Mouse (Mus musculus): Measurements from ENCODE around the gene Cntnap2.
"Not testable (repeated sequence)": the region's sequence is repeated elsewhere in the genome, so short reads cannot be mapped to it uniquely, and the experiment has no call there.

The Cntnap2 gene

DNA sequence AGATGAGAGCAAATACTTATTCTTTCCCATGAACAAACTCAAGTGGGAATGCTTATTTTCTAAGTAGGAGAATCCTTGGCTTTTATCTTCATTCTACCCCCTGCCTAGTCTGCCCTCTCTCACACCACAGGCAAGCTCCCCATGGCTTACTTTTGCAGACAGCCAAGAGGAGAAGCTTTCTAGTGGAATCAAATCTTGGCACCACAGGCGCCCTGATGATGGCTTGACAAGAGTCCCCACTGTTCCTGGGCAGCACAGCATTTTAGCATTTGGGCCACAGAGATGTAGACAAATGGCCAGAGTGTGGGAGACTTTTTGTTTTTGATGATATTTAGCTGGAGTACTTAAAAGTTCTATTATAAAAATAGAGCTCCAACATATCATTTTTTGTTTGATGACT is 1204.0 kb downstream of the Cntnap2 start:
- no peak for DNase-seq (ENCODE audit: low read depth, low spot score)

DNA sequence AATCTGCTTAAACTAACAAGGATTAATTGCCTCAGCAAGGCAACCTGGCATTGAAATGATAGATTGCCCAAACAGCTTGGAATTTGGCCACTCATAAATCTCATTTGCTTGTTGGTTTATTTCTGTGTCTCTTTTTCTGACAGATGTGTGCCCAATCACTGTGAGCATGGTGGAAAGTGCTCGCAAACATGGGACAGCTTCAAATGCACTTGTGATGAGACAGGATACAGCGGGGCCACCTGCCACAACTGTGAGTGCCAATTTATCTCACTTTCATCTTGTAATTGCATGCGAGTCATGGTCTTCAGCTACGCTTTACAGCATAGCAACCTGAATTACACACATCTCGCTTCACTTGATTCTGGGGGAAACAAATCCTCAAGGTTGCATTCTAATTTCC is 1287.8 kb downstream of the Cntnap2 start:
- no peak for DNase-seq (ENCODE audit: low read depth, low spot score)

- no peak for DNase-seq (ENCODE audit: low read depth, low spot score)
These were observed 1301.9 kb downstream of the Cntnap2 start for GRCm38 (mm10) chr6:46361091-46361490.

DNA sequence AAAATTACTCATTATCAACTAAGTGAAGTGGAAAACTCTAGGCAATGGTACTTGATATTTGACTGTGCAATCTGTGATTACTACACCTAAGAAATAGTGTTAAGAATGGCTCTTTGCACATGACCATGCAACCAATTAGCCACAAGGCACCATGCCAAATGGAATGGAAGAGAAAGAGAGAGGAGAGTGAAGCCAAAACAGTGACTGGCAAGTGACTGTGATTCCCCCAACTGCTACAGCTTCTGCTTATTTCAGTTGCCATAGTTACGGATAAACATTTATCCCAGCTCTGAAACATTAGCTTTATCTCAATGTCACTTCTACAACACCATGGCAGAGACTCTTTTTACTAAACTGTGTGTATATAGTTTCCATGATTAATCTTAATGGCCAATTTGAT is 1303.0 kb downstream of the Cntnap2 start:
- no peak for DNase-seq (ENCODE audit: low read depth, low spot score)

- no peak for DNase-seq (ENCODE audit: low read depth, low spot score)
These were observed 1339.8 kb downstream of the Cntnap2 start for GRCm38 (mm10) chr6:46398725-46399589.

DNA sequence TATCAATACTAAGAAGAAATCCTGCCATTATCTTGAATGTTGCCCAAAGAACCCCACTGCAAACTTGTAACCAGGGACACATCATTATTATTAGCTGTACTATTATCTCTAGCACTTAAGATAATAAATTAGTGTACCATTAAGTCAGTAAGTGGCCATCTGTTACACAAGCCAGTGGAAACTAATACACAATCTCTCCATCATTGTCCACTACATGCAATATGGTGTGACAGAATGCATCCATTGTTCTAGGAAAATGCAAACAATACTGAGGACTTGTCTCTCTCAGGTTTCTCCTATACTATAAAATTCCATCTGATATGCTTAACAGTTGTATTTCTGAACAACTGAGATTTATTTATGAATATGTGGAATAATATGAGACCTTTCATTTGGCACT is 1355.0 kb downstream of the Cntnap2 start:
- no peak for DNase-seq (ENCODE audit: low read depth, low spot score)

GRCm38 (mm10) chr6:46414562-46414961 is 1355.4 kb downstream of the Cntnap2 start:
- no peak for DNase-seq (ENCODE audit: low read depth, low spot score)

DNA sequence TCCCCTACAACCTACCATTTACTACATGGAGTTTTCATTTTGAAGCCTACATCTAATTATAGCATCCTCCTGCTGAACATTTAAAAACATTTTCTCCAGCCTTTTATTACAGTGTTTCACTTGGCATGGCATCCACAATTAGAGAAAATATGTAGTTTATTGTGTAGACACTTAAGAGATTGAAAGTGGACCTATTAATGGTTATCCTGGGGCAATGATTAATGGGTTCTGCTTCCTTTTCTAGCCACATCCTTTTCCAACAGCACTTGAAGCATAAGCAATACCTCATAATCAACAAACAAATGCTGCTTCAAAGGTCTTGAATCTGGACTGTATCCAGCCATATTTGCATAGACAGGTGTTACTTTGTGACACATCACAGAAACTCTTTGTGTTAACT is 1360.7 kb downstream of the Cntnap2 start:
- no peak for DNase-seq (ENCODE audit: low read depth, low spot score)

- DNase-seq (ENCODE audit: low read depth, low spot score), result no peak
These were observed 1361.2 kb downstream of the Cntnap2 start for GRCm38 (mm10) chr6:46420349-46420748.

- no peak for DNase-seq (ENCODE audit: low read depth, low spot score)
These were observed 1369.1 kb downstream of the Cntnap2 start for GRCm38 (mm10) chr6:46428231-46428630.

- DNase-seq (ENCODE audit: low read depth, low spot score), result no peak
These were observed 1391.9 kb downstream of the Cntnap2 start for GRCm38 (mm10) chr6:46450917-46451638.

- DNase-seq (ENCODE audit: low read depth, low spot score), result no peak
These were observed 1413.5 kb downstream of the Cntnap2 start for GRCm38 (mm10) chr6:46472683-46473082.

DNA sequence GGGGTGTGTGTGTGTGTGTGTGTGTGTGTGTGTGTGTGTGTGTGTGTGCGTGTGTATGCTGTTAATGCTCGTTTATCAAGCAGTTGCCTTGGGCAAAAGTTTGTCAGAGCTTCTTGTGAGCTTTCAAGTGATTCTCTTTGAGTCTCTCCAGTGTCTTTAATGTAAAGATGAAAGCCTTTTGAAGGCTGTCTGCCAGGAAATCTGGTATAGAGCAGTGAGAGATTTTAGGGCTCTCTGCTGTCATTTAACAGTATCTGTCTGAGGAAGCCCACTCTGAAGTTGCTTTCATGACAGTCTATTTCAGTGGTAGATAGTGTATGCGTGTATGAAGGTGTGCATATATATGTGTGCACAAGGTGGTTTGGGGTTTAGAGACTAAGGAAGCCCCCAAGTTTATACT is 1425.2 kb downstream of the Cntnap2 start:
- no peak for DNase-seq (ENCODE audit: low read depth, low spot score)

DNA sequence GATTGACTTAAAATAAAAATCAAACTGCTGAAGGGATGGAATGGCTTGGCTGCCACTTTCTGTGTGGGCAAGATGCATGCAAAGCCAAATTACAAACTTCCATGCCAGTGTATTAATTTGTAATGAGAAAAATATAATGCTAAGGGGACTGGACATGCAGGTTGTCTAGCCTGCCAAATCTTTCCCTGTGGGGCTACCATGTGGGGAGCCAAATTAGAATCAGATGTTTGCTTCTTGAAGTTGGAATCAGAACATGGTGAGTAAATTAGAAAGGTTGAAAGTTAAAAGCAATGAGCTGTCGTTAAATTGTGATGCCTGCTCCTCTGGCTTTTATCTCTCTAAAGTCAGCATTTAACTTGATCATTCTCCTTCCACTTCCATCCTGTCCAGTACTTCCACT is 1443.6 kb downstream of the Cntnap2 start:
- DNase-seq (ENCODE audit: low read depth, low spot score), result no peak

DNA sequence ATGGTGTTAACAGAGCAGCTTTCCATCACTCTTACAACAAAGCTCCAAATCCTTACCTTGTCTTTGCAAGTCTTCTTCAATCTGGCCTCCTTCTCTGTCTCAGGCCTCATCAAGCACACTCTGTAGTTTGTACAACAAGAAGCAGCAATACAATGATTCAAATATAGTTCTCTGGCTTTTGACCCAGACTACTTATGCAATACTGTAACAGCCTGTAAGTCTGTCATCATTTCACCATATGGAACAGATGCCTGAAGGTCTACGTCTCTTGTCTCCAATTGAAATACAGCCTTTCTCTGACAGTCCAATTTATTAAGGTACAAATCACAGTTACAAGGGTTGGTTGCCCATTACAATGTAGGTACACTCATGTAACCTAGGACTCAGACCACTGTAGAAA is 1453.7 kb downstream of the Cntnap2 start:
- no peak for DNase-seq (ENCODE audit: low read depth, low spot score)

- DNase-seq (ENCODE audit: low read depth, low spot score), result not testable (repeated sequence)
These were observed 1478.4 kb downstream of the Cntnap2 start for GRCm38 (mm10) chr6:46537586-46537985.

DNA sequence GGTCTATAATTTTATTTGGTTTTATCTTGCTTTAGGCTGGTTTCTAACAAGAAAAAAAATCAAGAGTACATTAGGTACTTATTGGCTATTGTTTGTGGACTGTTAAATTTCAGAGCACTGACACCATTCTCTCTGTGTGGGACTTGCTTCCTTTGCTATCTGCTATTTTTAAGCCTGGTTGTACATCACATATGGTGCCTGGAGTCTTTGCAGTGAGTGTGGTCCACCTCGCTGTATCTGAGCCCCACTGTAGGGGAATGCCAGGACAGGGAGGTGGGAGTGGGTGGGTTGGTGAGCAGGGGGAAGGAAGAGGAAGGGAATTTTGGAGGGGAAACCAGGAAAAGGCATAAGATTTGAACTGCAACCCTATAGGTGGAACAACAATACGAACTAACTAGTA is 1504.3 kb downstream of the Cntnap2 start:
- no peak for DNase-seq (ENCODE audit: low read depth, low spot score)

DNA sequence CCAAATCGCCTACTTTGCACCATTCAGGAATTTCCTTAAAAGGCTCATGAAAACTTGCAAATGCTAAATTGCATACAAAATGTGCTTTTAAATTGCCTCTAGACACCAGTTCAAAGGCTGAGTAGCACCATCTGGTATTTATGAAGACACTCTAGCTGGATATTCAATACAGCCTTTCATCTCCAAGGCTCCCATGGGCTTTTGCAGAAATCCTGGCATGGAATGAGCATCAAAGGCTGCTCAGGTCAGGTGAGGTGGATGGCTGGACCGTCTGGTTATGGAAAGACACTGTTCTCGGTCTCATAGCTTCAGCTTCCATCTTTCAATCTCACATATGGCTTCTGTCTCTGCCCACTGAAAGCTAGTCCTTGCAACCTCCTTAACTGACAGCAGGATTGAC is 1515.9 kb downstream of the Cntnap2 start:
- DNase-seq (ENCODE audit: low read depth, low spot score), result no peak

DNA sequence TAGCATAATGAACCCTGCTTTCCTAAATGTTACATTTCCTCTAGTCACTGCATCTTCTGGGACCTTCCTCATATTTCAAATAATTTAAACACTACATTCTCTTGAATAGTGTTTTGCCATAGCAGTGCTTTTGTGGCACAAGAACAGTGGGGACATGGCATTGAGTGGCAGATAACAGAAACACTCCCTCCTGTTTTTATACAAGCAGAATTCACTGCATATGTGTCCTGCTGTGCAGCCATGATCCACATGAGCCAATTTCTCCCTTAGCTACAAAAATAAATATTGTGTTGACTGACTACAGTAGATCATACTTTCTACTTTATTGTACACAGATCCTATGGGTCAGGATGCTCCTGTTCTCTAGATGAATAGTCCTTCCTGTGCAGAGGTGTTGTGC is 1553.2 kb downstream of the Cntnap2 start:
- DNase-seq (ENCODE audit: low read depth, low spot score), result no peak

DNA sequence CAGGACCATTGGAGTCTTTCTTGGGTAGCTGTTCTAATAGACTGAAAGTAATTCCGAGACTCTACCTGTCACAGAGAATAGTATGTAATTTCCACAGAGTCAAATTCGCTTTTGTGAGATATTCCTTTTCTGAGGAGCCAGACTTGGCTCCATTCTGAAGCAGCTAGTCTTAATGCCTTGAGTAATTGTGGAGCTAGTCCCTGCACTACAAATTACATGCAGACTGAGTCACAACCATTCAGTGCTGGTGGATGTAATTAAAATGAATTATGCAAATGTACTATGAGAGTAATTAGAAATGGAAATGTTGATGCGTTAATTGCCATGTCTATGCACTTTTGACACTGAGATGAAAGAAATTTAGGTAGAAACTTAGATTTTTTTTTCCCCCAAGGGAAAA is 1553.7 kb downstream of the Cntnap2 start:
- DNase-seq (ENCODE audit: low read depth, low spot score), result no peak

GRCm38 (mm10) chr6:46669018-46669417 is 1609.9 kb downstream of the Cntnap2 start:
- DNase-seq (ENCODE audit: low read depth, low spot score), result no peak

DNA sequence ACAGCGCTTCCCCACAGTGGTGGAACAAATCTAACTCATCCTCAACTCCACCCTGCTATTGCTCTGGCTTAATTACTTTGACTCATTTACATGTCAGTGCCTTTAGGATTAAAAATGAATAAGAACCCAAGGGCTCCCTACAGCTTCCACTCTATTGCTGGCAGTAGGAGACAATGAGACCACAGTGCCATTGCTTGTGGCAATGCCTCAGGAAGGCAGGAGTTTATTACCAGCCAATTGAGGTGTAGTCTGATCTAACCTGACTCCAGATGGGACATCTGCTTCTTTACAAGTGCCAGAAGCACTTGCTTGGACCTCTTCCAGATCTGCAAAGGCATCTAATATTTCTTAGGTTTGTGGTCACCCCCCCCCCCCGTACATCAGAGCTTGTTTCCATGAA is 1615.9 kb downstream of the Cntnap2 start:
- DNase-seq (ENCODE audit: low read depth, low spot score), result no peak

DNA sequence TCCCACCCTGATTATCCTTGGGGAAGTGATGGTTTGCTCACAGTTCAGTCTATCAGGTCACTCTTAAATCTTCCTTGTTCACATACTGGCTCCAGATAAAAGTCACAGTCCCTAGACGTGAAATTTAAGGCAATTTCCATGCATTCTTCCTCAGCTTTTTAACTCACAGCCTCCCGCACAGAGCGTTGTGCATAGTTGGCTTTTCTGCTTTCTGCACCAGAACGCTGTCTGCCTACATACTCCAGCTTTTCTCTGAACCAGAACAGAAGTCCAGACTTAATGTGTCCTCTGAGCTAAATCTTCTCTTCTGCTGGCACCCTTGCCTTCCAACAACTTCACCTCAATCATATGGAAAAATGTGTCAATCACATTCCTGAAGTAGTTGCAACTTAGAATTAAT is 1616.5 kb downstream of the Cntnap2 start:
- DNase-seq (ENCODE audit: low read depth, low spot score), result no peak
